Mouse (Mus musculus): ENCODE data around the gene Aars. TPM values are rescaled to one million over a fixed set of nuclear protein-coding genes. Genes with fewer than 3 reads are reported as not detected.
"Not testable (repeated sequence)": the region's sequence is repeated elsewhere in the genome, so short reads cannot be mapped to it uniquely, and the experiment has no call there.

Aars gene
- polyA plus RNA-seq, 1 experiment from 2014 or later = 68.6 TPM

DNA sequence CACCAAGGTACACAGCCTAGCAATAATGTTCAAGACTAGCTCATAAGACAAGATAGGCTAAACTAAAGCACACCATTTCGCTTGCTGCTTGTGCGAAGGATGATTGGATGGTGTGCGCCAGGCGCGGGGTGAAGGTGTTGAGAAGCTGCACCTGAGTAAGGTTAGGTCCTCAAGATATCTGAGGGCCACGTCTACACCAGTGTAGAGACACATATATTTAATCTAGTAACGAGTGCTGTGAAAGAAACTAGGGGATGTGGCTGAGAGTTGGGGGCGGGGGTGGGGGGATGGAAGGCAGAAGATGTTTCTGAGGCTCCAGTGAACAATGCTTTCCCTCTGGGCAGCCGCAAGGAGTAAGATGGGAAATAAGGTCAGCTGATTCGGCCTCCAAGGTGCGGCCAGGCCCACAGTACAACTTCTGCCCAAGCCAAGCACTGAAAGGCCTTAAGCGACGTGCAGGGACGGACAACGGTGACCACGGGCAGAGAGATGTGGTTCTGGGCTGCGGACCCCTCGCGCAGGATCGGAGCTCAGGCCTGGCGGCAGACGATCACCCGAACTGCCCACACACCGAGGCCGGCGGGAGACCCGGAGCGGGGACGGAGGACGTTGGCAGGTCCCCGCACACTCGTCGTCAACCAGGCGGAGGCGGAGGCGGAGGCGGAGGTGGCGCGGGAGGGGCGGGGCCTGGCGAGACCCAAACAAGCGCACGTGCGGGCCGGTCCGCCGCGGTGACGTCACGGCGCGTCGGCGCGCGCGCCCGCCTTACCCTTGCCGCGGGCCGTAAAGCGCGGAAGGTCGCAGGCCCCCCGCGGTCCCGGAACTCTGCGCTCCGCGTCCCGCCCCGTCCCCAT is 61.1 kb downstream of the Aars start, which contains the start of gene Pdpr:
TSS of gene Pdpr (plus strand) at position 766 of the 854 bp plus-strand sequence.
- peak within 1 kb of the TSS; percentile 57 for H3K4me3 ChIP-seq (ENCODE audit: low read depth, low read length)
- peaks cover 2% of the 10 kb centered on the region; the same call in 1 of the 2 replicates for H3K27me3 ChIP-seq (ENCODE audit: control insufficient read depth, insufficient read depth, low read length)
- DNase-seq (ENCODE audit: low spot score) (peak; percentile 87), ATAC-seq (replicated peaks; ENCODE audit: insufficient number of reproducible peaks, low FRiP score, low TSS enrichment, low read depth) (peak; percentile 91)
- H3K9ac ChIP-seq (replicated peaks; ENCODE audit: low read length) = peak within 1 kb of the TSS; percentile 65
- H3K27ac ChIP-seq (replicated peaks; ENCODE audit: low read depth, low read length) = 0 out of 2 replicates have a peak within 1 kb of the TSS, but pooled peaks have one; percentile 20
- H3K4me2 ChIP-seq (ENCODE audit: low read depth, low read length) = peak within 1 kb of the TSS; percentile 79
- H3K4me1 ChIP-seq (ENCODE audit: control insufficient read depth, insufficient read depth, low read length) = no peaks in the 10 kb centered on the region; the same call in 1 of the 2 replicates
- H3K36me3 ChIP-seq (replicated peaks; ENCODE audit: control insufficient read depth, insufficient read depth, low read depth, low read length) = no peaks in the 10 kb centered on the region
- WGBS = 5% methylated on average over 54 of the region's 72 CpGs
- no peaks in the 10 kb centered on the region for H3K9me3 ChIP-seq (replicated peaks; ENCODE audit: control insufficient read depth, low read length)

DNA sequence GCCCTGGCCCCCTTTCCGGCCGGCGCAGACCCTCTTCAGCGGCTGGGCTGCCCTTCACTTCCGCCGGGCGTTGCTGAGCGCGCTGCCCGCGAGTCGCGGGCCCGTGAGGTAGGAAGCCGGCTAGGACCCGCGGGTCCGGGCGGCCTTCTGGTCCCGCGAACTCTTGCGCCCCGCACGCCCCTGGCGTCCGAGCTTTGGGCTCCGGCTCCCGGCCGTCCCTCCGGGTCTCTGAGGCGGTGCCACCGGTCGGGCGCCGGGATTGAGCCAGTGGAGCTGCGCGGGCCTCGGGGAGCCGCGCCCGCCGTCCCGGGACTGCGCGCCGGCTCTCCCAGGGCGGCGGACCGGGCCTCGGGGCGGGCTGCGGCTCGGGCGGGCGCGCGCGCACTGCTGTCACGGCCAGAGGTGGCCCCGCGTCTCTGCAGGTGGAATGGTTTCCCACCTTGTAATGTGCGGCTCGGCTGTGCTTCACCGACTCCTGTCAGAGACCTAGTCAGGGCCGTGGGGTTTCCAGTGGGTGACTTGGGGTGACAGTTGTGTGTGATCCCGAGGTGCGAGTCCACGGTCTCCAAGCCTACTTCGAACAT is 61.9 kb downstream of the Aars start:
- H3K36me3 ChIP-seq (replicated peaks; ENCODE audit: control insufficient read depth, insufficient read depth, low read depth, low read length); DNase-seq (ENCODE audit: low spot score); H3K27ac ChIP-seq (replicated peaks; ENCODE audit: low read depth, low read length); H3K4me1 ChIP-seq (ENCODE audit: control insufficient read depth, insufficient read depth, low read length); H3K27me3 ChIP-seq (ENCODE audit: control insufficient read depth, insufficient read depth, low read length); H3K9me3 ChIP-seq (replicated peaks; ENCODE audit: control insufficient read depth, low read length): not testable (repeated sequence)
- Histone ChIP-seq H3K9ac (replicated peaks; ENCODE audit: low read length) (peak overlapping the region; percentile 56), H3K4me3 (ENCODE audit: low read depth, low read length) (peak overlapping the region; percentile 57), H3K4me2 (ENCODE audit: low read depth, low read length) (peak overlapping the region; percentile 76)
- under 1% methylated on average over 56 of the region's 69 CpGs for WGBS
- ATAC-seq (replicated peaks; ENCODE audit: insufficient number of reproducible peaks, low FRiP score, low TSS enrichment, low read depth) = peak; percentile 46

Small RNA genes lying within 50 kb of the gene (microRNA-seq; reads per million reads assigned to microRNA genes)
- gene Gm24103 (ENCODE audit: borderline number of aligned reads) (not detected), gene Mir3473d (ENCODE audit: borderline number of aligned reads) (1.9 reads per million)

Other genes starting within 250 kb of the Aars start
- gene Il34, start 227.2 kb upstream of the Aars start, polyA plus RNA-seq (2014; fragmentation: Nextera tagmentation; extraction: Ambion mirVana) = 0.15 and 0.66 TPM in 2 replicates
- gene Cog4, start 186.5 kb upstream of the Aars start, polyA plus RNA-seq (2014; fragmentation: Nextera tagmentation; extraction: Ambion mirVana) = 74.9 and 75.6 TPM in 2 replicates
- 212 and 213 TPM in 2 replicates for gene Sf3b3, start 186.4 kb upstream of the Aars start, polyA plus RNA-seq (2014; fragmentation: Nextera tagmentation; extraction: Ambion mirVana)
- gene Fuk, start 130.7 kb upstream of the Aars start, polyA plus RNA-seq (2014; fragmentation: Nextera tagmentation; extraction: Ambion mirVana) = 5.6 and 6.8 TPM in 2 replicates
- gene St3gal2, start 113.2 kb upstream of the Aars start, polyA plus RNA-seq (2014; fragmentation: Nextera tagmentation; extraction: Ambion mirVana) = 15.1 and 17.4 TPM in 2 replicates
- gene Ddx19a, start 35.3 kb upstream of the Aars start, polyA plus RNA-seq (2014; fragmentation: Nextera tagmentation; extraction: Ambion mirVana) = 30.9 and 32.6 TPM in 2 replicates
- 4.5 and 6.5 TPM in 2 replicates for gene Ddx19b, start 1.4 kb upstream of the Aars start, polyA plus RNA-seq (2014; fragmentation: Nextera tagmentation; extraction: Ambion mirVana)
- gene Exosc6, start 23.2 kb downstream of the Aars start, polyA plus RNA-seq (2014; fragmentation: Nextera tagmentation; extraction: Ambion mirVana) = 31.2 and 39.6 TPM in 2 replicates
- gene Clec18a, start 59.3 kb downstream of the Aars start, polyA plus RNA-seq (2014; fragmentation: Nextera tagmentation; extraction: Ambion mirVana) = 2.2 and 5.5 TPM in 2 replicates
- gene Pdpr, start 61.5 kb downstream of the Aars start, polyA plus RNA-seq (2014; fragmentation: Nextera tagmentation; extraction: Ambion mirVana) = 5.5 and 5.6 TPM in 2 replicates
- gene Glg1, start 226.1 kb downstream of the Aars start, polyA plus RNA-seq (2014; fragmentation: Nextera tagmentation; extraction: Ambion mirVana) = 75.6 and 79.7 TPM in 2 replicates